Mouse (Mus musculus) heart, postnatal 10 days (tissue): ENCODE measurements around the gene Erc2. TPM values are rescaled to one million over a fixed set of nuclear protein-coding genes. Genes with fewer than 3 reads are reported as not detected.

ENCODE experiments used
- DNase-seq, 2 experiments: peaks; one replicate each; pipeline ENCODE4 v3.0.0; 2021
- intact Hi-C: fragments of 180-260 bp; cut with DNase I; formaldehyde crosslinking; loops from one replicate; pipeline ENCODE4 v1.15.1; 2025
- total RNA-seq, 2 experiments: library from RNA; stranded (reverse); gene quantifications; 2 replicates each; pipeline ENCODE4 v1.2.3; 2021

Gene Erc2
- total RNA-seq, 2 experiments from 2014 or later: 2.5 to 2.9 TPM

GRCm38 (mm10) chr14:28475012-28475411 is 852.8 kb downstream of the Erc2 start:
- no peak for DNase-seq
- intact Hi-C loops: no loop called here

DNA sequence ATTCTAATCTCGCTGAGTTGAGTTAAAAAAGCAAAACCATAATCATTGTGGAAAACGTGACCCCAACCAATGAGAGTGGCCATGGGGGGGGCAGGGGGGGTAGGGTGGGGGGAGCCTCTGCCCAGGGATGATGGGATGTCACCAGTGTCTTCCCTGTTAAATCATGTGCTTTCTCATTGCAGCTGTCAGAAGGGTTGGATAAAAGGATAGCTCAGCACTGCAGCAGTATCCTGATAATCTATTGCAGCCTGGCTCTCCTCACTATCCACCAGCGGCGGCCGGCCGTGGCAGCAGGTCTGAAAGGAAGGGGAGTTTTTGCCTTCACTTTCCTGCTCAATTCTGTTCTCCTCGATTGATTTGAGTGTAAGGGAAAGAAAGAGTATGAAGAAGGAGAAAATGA is 853.2 kb downstream of the Erc2 start:
- intact Hi-C loops: no loop called here
- no peak for DNase-seq

- no peak for DNase-seq
- intact Hi-C loops: no loop called here
Measured at GRCm38 (mm10) chr14:28476746-28477145, 854.5 kb downstream of the Erc2 start.

- no peak for DNase-seq
- intact Hi-C loops: no loop called here
Measured at GRCm38 (mm10) chr14:28480866-28481265, 858.6 kb downstream of the Erc2 start.

- intact Hi-C loops: no loop called here
- DNase-seq: no peak
Measured at GRCm38 (mm10) chr14:28493806-28494205, 871.6 kb downstream of the Erc2 start.

- no peak for DNase-seq
- intact Hi-C loops: no loop called here
Measured at GRCm38 (mm10) chr14:28494273-28494672, 872.0 kb downstream of the Erc2 start.

- DNase-seq: no peak
- intact Hi-C loops: no loop called here
Measured at GRCm38 (mm10) chr14:28501216-28501878, 879.1 kb downstream of the Erc2 start.

DNA sequence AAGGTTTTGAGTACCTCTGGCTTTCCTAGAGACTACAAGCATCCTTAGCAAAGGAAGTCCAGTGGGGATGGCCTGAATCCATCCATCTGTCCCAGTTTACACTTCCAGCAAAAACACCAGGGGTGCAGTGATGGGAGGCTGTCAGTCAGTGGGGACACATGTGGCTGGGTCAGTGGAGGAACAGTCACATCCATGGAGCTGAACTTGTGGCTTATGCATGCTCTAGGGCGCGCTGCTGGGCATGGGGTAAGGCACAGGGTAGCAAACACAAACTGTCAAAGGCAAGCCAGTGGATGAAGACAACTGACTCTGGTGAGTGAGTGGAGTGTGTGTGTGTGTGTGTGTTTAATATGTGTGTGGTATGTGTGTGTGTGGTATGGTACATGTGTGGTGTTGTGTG is 881.0 kb downstream of the Erc2 start:
- DNase-seq: no peak
- intact Hi-C loops: no loop called here

DNA sequence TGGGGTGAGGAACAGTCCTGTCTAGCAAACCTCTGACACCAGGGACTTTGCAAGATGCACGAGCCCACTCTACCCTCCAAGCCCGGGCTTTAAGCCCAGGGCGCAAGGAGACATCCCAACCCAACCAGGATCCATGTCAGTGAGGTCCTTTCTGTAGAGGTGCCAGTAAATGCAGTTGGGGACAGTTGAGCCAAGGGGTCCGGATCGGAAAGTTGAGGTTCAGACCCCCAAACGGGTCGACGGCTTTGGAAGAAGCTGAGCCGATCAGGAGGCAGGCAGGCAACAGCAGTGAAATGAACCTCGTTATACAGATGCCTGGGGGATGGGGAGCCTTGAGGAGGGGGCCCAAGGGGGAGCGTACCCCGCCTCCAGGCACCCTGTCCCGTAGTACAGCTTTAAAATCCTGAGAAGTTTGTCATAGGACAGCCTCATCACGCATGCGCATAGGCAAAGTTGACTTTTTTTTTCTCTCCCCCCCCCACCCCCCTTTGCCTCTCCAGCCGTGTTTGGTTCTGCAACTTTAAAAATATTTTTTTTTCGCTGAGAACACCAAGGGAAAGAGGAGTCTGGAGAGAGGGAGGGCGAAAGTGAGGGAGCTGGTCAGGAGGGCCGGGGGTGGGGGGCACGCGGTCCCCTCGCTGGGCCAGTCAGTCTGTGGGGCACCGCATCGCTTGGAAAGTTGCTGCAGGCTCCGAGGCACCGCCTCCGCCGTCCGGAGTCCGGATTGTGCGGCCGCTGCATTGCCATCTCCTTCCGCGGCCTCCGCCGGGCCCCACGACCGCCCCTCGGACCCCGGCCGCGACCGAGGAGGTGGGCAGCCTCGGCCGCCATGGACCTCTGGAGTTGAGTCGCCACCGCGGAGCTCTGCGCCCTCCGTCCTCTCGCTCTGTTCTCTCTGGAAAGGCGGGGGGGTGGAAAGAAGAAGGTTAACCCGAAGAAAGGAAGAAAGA is 882.1 kb downstream of the Erc2 start, which contains the start of gene Wnt5a:
TSS of gene Wnt5a (plus strand) at position 650 of the 950 bp plus-strand sequence.
- DNase-seq: peak in 1 of 2 experiments; percentile 55
- intact Hi-C loops: loop anchor here (5.0 kb wide), 4 partner anchors 87 to 557 kb away; no protein-coding TSS in a partner anchor

DNA sequence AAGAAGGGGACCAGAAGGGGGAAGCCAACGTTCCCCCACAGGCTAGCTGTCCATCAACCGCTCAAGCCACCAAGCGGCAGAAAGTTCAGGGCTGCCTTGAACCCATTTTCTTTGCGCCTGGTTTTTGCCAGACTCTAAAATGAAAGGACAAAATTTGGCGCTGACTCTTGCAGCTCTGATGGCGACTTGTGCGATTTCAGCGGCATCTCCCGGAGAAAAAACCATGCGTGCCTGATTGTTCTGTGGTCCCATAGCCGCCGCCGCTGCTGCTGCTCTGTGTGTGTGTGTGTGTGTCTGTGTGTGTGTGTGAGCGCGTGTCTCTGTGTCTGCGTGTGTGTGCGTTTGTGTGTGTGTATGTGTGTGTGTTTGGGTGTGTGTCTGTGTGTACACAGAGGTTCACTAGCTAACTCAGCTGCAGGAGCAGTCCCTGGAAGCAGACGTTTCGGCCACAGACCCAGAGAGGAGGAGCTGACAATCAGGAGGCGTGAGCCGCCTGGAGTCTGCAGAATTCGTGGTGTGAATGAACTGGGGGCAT is 882.9 kb downstream of the Erc2 start:
- intact Hi-C loops: loop anchor here (5.0 kb wide), 4 partner anchors 88 to 558 kb away; no protein-coding TSS in a partner anchor
- DNase-seq: peak; percentile 65 to 66

DNA sequence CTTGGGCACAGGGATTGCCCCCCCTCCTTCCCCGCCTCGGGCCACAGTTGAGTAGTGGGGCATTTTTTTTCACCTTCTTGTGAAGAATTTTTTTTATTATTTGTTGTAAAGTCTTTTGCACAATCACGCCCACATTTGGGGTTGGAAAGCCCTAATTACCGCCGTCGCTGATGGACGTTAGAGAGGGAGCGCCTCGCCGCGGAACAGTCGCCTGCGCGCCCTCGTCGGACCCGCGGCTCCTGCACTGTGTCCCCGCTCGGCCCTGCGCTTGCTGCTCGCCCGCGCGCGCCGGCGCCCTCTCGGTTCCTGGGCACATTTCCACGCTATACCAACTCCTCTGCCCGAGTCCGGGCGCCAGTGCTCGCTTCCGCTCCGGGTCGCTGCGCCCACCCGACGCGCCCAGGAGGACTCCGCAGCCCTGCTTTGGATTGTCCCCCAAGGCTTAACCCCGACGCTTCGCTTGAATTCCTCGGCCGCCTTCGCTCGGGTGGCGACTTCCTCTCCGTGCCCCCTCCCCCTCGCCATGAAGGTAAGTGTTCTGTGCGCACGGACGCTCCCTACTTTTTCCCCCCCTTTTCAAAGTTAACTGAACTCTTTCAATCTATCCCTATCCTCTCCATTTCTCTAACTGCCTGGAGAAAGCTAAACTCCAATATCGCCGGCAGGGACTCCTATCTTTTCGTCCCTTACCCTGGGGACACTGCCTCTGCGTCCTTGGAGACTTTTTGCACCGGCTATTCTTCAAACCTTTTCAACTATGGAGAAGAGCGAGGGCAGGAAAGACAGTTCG is 883.6 kb downstream of the Erc2 start:
- intact Hi-C loops: loop anchor here (2.0 to 5.0 kb wide), 7 partner anchors 88 to 697 kb away; no protein-coding TSS in a partner anchor
- DNase-seq: peak; percentile 41 to 44

DNA sequence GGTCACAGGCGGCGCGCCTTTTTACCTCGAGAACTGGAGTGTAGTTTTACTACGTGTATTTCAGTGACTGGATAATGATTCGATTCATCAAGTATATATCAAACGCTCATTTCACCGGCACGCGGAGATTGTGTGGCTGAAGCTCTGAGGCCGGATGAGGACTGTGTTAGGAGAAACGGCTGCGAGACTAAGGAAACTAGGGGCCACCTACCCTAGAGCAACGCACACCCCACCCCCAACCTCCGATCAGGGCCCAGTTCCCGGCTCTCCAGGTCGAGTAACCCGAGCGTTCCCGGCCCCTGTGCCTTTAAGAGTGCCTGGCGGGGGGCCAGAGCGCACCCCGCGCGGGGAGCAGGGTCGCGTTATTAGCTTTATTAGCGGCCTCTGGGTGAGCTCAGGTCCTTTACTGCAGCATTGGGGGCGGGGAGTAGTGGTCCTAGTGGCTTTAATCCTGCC is 884.2 kb downstream of the Erc2 start:
- DNase-seq: peak; percentile 66 to 71
- intact Hi-C loops: loop anchor here (2.0 to 5.0 kb wide), 7 partner anchors 89 to 698 kb away; no protein-coding TSS in a partner anchor

- intact Hi-C loops: loop anchor here (1.0 to 5.0 kb wide), 10 partner anchors 90 to 936 kb away; no protein-coding TSS in a partner anchor
- peak in 1 of 2 experiments; percentile 39 for DNase-seq
Measured at GRCm38 (mm10) chr14:28507011-28507410, 884.8 kb downstream of the Erc2 start.

- intact Hi-C loops: loop anchor here (1.0 to 5.0 kb wide), 10 partner anchors 90 to 936 kb away; no protein-coding TSS in a partner anchor
- peak; percentile 81 to 85 for DNase-seq
Measured at GRCm38 (mm10) chr14:28507471-28507870, 885.2 kb downstream of the Erc2 start.

- DNase-seq: peak in 1 of 2 experiments; percentile 6
- intact Hi-C loops: loop anchor here (5.0 kb wide), 4 partner anchors 91 to 561 kb away; no protein-coding TSS in a partner anchor
Measured at GRCm38 (mm10) chr14:28508288-28509258, 886.3 kb downstream of the Erc2 start.

GRCm38 (mm10) chr14:28509441-28510340 is 887.5 kb downstream of the Erc2 start:
- peak in 1 of 2 experiments; percentile 30 for DNase-seq
- intact Hi-C loops: loop anchor here (2.0 to 5.0 kb wide), 5 partner anchors 92 to 581 kb away; no protein-coding TSS in a partner anchor

DNA sequence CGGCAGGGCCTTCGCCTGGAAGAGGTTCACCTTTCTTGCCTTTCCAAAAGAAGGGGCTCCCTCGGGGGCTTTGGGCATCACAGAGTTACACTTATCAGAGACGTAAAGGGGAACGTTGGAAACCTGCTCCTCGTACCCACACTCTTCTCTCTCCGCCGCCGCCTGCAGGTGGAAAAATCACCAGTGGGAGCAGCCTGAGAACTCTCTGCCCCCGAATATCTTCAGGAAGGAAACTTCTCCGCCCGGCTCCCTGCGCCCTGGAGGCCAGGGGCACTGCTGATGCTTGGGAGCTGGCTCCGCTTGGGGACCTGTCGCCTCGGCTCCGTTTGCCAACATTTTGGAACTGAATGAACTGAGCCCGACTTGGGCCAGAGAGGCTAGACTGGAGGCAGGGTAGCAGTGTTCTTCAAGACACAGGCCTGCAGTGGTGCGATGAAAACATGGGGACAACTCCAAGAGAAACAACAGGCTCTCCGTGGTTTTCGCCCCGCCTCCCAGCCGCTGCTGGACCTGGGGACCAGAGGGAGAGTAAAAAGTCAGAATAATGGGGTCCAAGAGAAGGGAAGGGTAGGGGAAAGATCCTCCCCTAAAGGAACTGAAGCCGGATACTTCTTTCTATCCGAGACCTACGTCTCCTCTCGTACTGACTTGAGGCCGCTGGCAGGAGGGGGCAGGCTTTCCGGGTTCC is 888.3 kb downstream of the Erc2 start:
- intact Hi-C loops: loop anchor here (2.0 kb wide), 1 partner anchor 580 kb away; no protein-coding TSS in a partner anchor
- peak; percentile 32 to 34 for DNase-seq
